Mouse (Mus musculus) embryonic facial prominence, embryonic 15.5 days (tissue): ENCODE data around the gene Lamc1. TPM values are rescaled to one million over a fixed set of nuclear protein-coding genes. Genes with fewer than 3 reads are reported as not detected.
"Not testable (repeated sequence)": the region's sequence is repeated elsewhere in the genome, so short reads cannot be mapped to it uniquely, and the experiment has no call there.

Source experiments
- ATAC-seq: fragments of 200-750 bp; cut with Nextera tagmentation; 2 replicates; pipeline ENCODE4 v1.8.0; 2017; ENCODE audit warnings: low read depth, moderate TSS enrichment; ENCODE audit not compliant: insufficient number of reproducible peaks, low FRiP score, low TSS enrichment
- H3K27ac ChIP-seq: fragments of 300-500 bp; sonication (generic); replicated peaks from 2 replicates; pipeline ENCODE4 v1.5.1; 2015; ENCODE audit warnings: mild to moderate bottlenecking, inconsistent platforms
- H3K27me3 ChIP-seq: fragments of 300-500 bp; sonication (generic); 2 replicates; pipeline ENCODE4 v1.6.1; 2015; ENCODE audit warnings: inconsistent platforms
- H3K36me3 ChIP-seq: fragments of 300-500 bp; sonication (generic); 2 replicates; pipeline ENCODE4 v1.6.1; 2015; ENCODE audit warnings: mild to moderate bottlenecking, inconsistent platforms
- H3K4me1 ChIP-seq: fragments of 300-500 bp; sonication (generic); 2 replicates; pipeline ENCODE4 v1.6.1; 2015; ENCODE audit warnings: inconsistent platforms
- H3K4me2 ChIP-seq: fragments of 300-500 bp; sonication (generic); replicated peaks from 2 replicates; pipeline ENCODE4 v1.6.1; 2015; ENCODE audit warnings: mild to moderate bottlenecking, inconsistent platforms
- H3K4me3 ChIP-seq: fragments of 300-500 bp; sonication (generic); replicated peaks from 2 replicates; pipeline ENCODE4 v1.5.1; 2015; ENCODE audit warnings: mild to moderate bottlenecking, inconsistent platforms
- H3K9ac ChIP-seq: fragments of 300-500 bp; sonication (generic); 2 replicates; pipeline ENCODE4 v1.6.1; 2015; ENCODE audit warnings: inconsistent platforms
- H3K9me3 ChIP-seq: fragments of 300-500 bp; sonication (generic); replicated peaks from 2 replicates; pipeline ENCODE4 v1.6.1; 2016; ENCODE audit warnings: inconsistent platforms
- WGBS: fragments of 180-500 bp; shearing (Covaris S2); methylation state at CpG from one replicate; pipeline ENCODE4 v1.1.7; 2015; 5-methylcytosine and 5-hydroxymethylcytosine counted together
- polyA plus RNA-seq: library from polyadenylated mRNA; unstranded; fragments of >200 nt; fragmentation: Nextera tagmentation; extraction: Ambion mirVana; gene quantifications from 2 replicates; pipeline ENCODE4 v1.2.1, GENCODE M21; 2015

Lamc1 gene
- polyA plus RNA-seq, 1 experiment from 2014 or later: 48.4 TPM

DNA sequence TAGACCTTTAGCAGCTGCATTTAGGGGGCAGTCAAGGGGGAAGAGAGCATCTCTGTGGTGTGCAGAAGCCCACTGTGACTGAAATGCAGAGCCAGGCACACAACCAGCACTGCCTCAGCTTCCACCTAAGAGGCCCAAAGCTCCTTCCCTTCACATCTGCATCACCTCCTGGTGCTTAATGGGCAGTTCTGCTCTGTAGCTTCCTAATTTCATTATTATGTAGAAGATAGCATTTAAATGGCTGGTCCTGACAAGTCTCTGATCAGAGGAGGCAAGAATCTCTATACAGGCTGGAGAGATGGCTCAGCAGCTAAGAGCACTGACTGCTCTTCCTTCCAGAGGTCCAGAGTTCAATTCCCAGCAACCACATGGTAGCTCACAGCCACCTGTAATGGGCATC lies 16.3 kb downstream of the Lamc1 start:
- Histone ChIP-seq H3K4me1 (peaks cover 22% of the 10 kb centered on the region), H3K27me3 (no peaks in the 10 kb centered on the region), H3K9ac (no peak overlapping the region), H3K4me3 (no peak overlapping the region), H3K36me3 (no peaks in the 10 kb centered on the region; the same call in 1 of the 2 replicates), H3K4me2 (no peak overlapping the region), H3K9me3 (no peaks in the 10 kb centered on the region), H3K27ac (no peak overlapping the region)
- no peak for ATAC-seq

GRCm38 (mm10) chr1:153315121-153315520 lies 17.5 kb downstream of the Lamc1 start:
- Histone ChIP-seq H3K36me3 (no peaks in the 10 kb centered on the region; the same call in 1 of the 2 replicates), H3K4me3 (no peak overlapping the region), H3K9ac (no peak overlapping the region), H3K9me3 (no peaks in the 10 kb centered on the region), H3K4me2 (no peak overlapping the region), H3K27me3 (no peaks in the 10 kb centered on the region), H3K4me1 (peaks cover 13% of the 10 kb centered on the region), H3K27ac (no peak overlapping the region)
- no peak for ATAC-seq
- WGBS: 86% methylated on average over 6 of the region's 6 CpGs

- no peaks in the 10 kb centered on the region for H3K27me3 ChIP-seq
- no peak overlapping the region for H3K27ac ChIP-seq
- H3K36me3 ChIP-seq: no peaks in the 10 kb centered on the region; the same call in 1 of the 2 replicates
- peaks cover 25% of the 10 kb centered on the region for H3K4me1 ChIP-seq
- no peak overlapping the region for H3K4me3 ChIP-seq
- H3K9me3 ChIP-seq: no peaks in the 10 kb centered on the region
- no peak overlapping the region for H3K9ac ChIP-seq
- H3K4me2 ChIP-seq: no peak overlapping the region
- 89% methylated on average over 5 of the region's 5 CpGs for WGBS
- no peak for ATAC-seq
These were observed 19.6 kb downstream of the Lamc1 start for GRCm38 (mm10) chr1:153312992-153313391.

DNA sequence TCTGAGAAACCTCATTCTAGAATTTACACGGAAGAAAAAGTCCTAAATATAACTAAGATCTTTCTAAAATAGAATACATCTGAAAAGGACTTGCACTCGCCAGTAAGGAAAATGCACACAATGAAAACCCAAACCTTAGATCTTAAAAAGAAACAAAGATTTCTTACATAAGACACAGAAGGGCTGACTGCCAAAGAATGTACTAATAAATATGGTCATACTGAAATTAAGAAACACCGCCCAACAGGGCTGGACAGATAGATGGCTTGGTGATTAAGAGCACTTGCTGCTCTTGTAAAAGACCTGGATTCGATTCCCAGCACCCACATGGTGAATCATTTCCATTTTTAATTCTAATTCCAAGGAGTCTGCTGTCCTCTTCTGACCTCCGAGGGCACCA lies 22.4 kb downstream of the Lamc1 start:
- no peaks in the 10 kb centered on the region for H3K27me3 ChIP-seq
- H3K4me3 ChIP-seq: no peak overlapping the region
- H3K4me1 ChIP-seq: peaks cover 27% of the 10 kb centered on the region
- WGBS: 60% methylated on average over 5 of the region's 5 CpGs
- no peaks in the 10 kb centered on the region; the same call in 1 of the 2 replicates for H3K36me3 ChIP-seq
- H3K9ac ChIP-seq: no peak overlapping the region
- no peak overlapping the region for H3K4me2 ChIP-seq
- H3K27ac ChIP-seq: no peak overlapping the region
- H3K9me3 ChIP-seq: no peaks in the 10 kb centered on the region
- ATAC-seq: no peak

- no peaks in the 10 kb centered on the region; the same call in 1 of the 2 replicates for H3K36me3 ChIP-seq
- no peak overlapping the region for H3K4me3 ChIP-seq
- H3K9ac ChIP-seq: no peak overlapping the region
- H3K27me3 ChIP-seq: no peaks in the 10 kb centered on the region
- peak overlapping the region; percentile 82 for H3K27ac ChIP-seq
- no peak; the same call in 1 of the 2 replicates for ATAC-seq
- peaks cover 27% of the 10 kb centered on the region for H3K4me1 ChIP-seq
- 45% methylated on average over 4 of the region's 4 CpGs for WGBS
- H3K9me3 ChIP-seq: no peaks in the 10 kb centered on the region
- 0 out of 2 replicates have a peak overlapping the region, but pooled peaks have one; percentile 31 for H3K4me2 ChIP-seq
These were observed 23.3 kb downstream of the Lamc1 start for GRCm38 (mm10) chr1:153309310-153309709.

DNA sequence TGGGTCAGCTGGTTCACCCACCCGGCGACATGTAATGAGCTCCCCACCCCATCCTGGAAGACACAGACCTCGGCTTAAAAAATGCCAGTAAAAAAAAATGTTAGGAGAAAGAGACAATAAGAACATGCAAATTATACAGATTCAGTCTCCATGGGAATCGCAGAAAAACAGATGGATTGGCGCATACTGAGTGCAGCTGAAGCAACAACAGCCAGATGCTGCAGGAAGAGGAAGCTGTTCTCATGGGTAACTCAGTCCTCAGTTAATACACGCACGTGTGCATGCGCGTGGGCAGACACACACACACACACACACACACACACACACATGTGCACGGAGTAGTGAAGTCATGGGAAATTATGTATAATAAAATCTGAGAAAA lies 23.7 kb downstream of the Lamc1 start:
- H3K9me3 ChIP-seq: no peaks in the 10 kb centered on the region
- ATAC-seq: peak; percentile 69
- H3K9ac ChIP-seq: no peak overlapping the region
- H3K4me1 ChIP-seq: peaks cover 27% of the 10 kb centered on the region
- peak overlapping the region; percentile 31 for H3K4me2 ChIP-seq
- no peaks in the 10 kb centered on the region for H3K27me3 ChIP-seq
- H3K4me3 ChIP-seq: peak overlapping the region; percentile 2
- H3K36me3 ChIP-seq: no peaks in the 10 kb centered on the region; the same call in 1 of the 2 replicates
- peak overlapping the region; percentile 82 for H3K27ac ChIP-seq
- 22% methylated on average over 10 of the region's 10 CpGs for WGBS

DNA sequence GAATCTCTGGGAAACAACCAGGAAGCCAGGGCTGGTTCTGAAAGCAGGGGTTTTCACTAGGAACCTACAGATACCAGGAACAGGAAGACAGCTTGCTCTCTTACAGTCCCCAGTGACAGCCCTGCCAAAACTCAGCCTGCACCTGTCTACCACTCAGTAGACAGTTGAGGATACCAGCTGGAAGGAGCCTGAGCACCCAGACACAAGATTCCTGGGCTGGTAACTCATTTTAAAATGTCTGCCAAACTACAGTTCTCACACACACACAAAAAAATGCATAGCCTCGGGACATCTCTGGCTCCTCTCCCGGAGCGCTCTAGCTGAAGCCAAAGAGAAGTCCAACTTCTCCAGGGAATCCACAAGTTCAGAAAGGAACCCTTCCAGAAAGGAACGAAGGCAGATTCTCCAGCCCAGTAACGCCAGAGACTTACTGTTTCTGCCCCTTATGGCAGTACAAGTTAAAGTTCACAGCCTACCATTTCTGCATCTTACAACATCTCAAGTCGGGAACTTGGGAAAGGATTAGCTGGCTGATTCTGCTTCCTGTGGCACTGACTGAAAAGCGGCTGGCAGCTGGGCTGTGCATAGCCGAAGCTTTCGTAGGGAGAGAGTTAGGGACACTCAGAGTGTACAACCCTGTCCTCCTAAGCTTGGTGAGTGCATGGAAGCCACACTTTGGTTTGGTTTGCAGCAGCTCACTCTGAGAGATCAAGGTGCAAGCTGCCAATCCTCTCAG lies 24.2 kb downstream of the Lamc1 start:
- WGBS: 19% methylated on average over 9 of the region's 9 CpGs
- H3K9me3 ChIP-seq: no peaks in the 10 kb centered on the region
- H3K36me3 ChIP-seq: no peaks in the 10 kb centered on the region
- peak overlapping the region; percentile 31 for H3K4me2 ChIP-seq
- peaks cover 27% of the 10 kb centered on the region for H3K4me1 ChIP-seq
- 0 out of 2 replicates have a peak, but pooled peaks have one; percentile 25 for ATAC-seq
- H3K27me3 ChIP-seq: no peaks in the 10 kb centered on the region
- peak overlapping the region; percentile 82 for H3K27ac ChIP-seq
- H3K9ac ChIP-seq: no peak overlapping the region
- H3K4me3 ChIP-seq: peak overlapping the region; percentile 2

- 52% methylated on average over 12 of the region's 12 CpGs for WGBS
- Histone ChIP-seq H3K36me3 (no peaks in the 10 kb centered on the region), H3K9me3 (no peaks in the 10 kb centered on the region), H3K27ac (peak overlapping the region; percentile 82), H3K27me3 (no peaks in the 10 kb centered on the region), H3K9ac (no peak overlapping the region), H3K4me3 (no peak overlapping the region), H3K4me1 (peaks cover 27% of the 10 kb centered on the region), H3K4me2 (peak overlapping the region; percentile 31; the same call in 1 of the 2 replicates)
- ATAC-seq: no peak
These were observed 24.9 kb downstream of the Lamc1 start for GRCm38 (mm10) chr1:153307509-153308178.

DNA sequence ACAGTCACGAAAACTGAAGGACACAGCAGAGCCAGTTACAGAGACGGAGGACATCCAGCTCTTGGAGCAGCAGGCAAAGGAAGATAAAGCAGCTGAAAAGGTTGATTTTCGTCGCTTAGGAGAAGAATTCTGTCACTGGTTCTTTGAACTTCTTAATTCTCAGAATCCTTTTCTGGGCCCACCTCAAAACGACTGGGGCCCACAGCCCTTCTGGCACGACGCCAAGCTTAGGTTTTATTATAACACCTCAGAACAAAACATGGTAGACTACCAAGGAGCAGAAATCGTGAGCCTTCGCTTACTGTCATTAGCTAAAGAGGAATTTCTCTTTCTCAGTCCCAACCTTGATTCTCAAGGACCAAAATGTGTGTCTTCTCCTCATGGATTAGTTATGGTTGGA lies 26.9 kb downstream of the Lamc1 start:
- not testable (repeated sequence) for H3K4me2 ChIP-seq, H3K27me3 ChIP-seq, H3K9ac ChIP-seq, H3K4me3 ChIP-seq, H3K27ac ChIP-seq, H3K9me3 ChIP-seq, ATAC-seq, H3K36me3 ChIP-seq
- WGBS: 69% methylated on average over 9 of the region's 9 CpGs
- H3K4me1 ChIP-seq: peaks cover 27% of the 10 kb centered on the region

DNA sequence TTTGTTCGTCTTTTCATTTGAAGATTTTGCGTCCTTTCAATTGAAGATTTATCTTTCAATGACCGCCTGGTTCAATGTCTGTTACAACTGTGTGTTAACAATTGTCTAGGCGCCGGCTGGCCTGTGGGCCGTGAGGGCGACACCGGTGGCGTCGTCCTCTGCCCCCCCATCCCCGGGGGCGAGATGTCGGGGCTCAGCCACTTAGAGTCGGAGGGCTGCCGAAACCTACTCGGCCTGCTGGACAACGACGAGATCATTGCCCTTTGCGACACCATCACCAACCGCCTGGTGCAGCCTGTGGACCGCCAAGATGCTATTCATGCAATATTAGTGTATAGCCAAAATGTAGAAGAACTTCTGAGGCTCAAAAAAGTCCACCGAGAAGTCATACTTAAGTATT lies 27.3 kb downstream of the Lamc1 start:
- H3K36me3 ChIP-seq, H3K9ac ChIP-seq, H3K4me2 ChIP-seq, H3K4me3 ChIP-seq, H3K9me3 ChIP-seq, H3K27ac ChIP-seq, H3K27me3 ChIP-seq, ATAC-seq: not testable (repeated sequence)
- H3K4me1 ChIP-seq: peaks cover 27% of the 10 kb centered on the region
- 90% methylated on average over 22 of the region's 22 CpGs for WGBS

- 71% methylated on average over 5 of the region's 5 CpGs for WGBS
- not testable (repeated sequence) for H3K9ac ChIP-seq, ATAC-seq
These were observed 33.1 kb downstream of the Lamc1 start for GRCm38 (mm10) chr1:153299436-153299835.

More at GRCm38 (mm10) chr1:153299436-153299835, 33.1 kb downstream of the Lamc1 start:
- H3K4me3 ChIP-seq, H3K27me3 ChIP-seq, H3K27ac ChIP-seq, H3K4me2 ChIP-seq, H3K9me3 ChIP-seq, H3K4me1 ChIP-seq, H3K36me3 ChIP-seq: not testable (repeated sequence)
